Mouse (Mus musculus) small intestine, adult 2 months (tissue): ENCODE results near the gene 4933414I15Rik. TPM values are rescaled to one million over a fixed set of nuclear protein-coding genes. Genes with fewer than 3 reads are reported as not detected.

Source experiments
- H3K27ac ChIP-seq: fragments of 200-500 bp; 2 replicates; pipeline ENCODE4 v1.5.1; 2012; ENCODE audit warnings: low read depth, low read length, control low read depth, inconsistent platforms; ENCODE audit not compliant: insufficient read depth
- H3K27me3 ChIP-seq: fragments of 200-500 bp; 2 replicates; pipeline ENCODE4 v1.6.1; 2012; ENCODE audit warnings: mild to moderate bottlenecking, moderate library complexity, low read length, inconsistent platforms; ENCODE audit not compliant: control insufficient read depth, insufficient read depth
- H3K36me3 ChIP-seq: fragments of 200-500 bp; 2 replicates; pipeline ENCODE4 v1.6.1; 2012; ENCODE audit warnings: mild to moderate bottlenecking, low read length, control low read depth, inconsistent platforms; ENCODE audit not compliant: control insufficient read depth, insufficient read depth
- H3K4me1 ChIP-seq: fragments of 200-500 bp; 2 replicates; pipeline ENCODE4 v1.6.1; 2012; ENCODE audit warnings: low read length, inconsistent platforms, mixed read lengths; ENCODE audit not compliant: control insufficient read depth, insufficient read depth, insufficient read length
- H3K4me3 ChIP-seq: fragments of 200-500 bp; 2 replicates; pipeline ENCODE4 v1.5.1; 2012; ENCODE audit warnings: low read depth, mild to moderate bottlenecking, control low read depth, inconsistent platforms, low read length, moderate library complexity
- CTCF ChIP-seq: fragments of 200-500 bp; IDR thresholded peaks from 2 replicates; pipeline ENCODE4 v1.5.1; 2012; ENCODE audit warnings: low read depth, mild to moderate bottlenecking, control low read depth, inconsistent platforms, low read length, moderate library complexity, mixed read lengths; ENCODE audit not compliant: insufficient replicate concordance, insufficient read length; ENCODE audit errors: extremely low read depth
- POLR2A ChIP-seq: fragments of 200-500 bp; IDR thresholded peaks from 2 replicates; pipeline ENCODE4 v1.6.1; 2012; ENCODE audit warnings: low read depth, mild to moderate bottlenecking, control low read depth, inconsistent platforms, low read length, moderate library complexity
- WGBS: fragments of 180-500 bp; shearing (Covaris S2); methylation state at CpG from one replicate; pipeline ENCODE4 v1.1.7; 2018; 5-methylcytosine and 5-hydroxymethylcytosine counted together
- polyA plus RNA-seq: library from polyadenylated mRNA; depleted of rRNA; stranded (reverse); fragments of >200 nt; gene quantifications from 2 replicates; pipeline ENCODE4 v1.2.3, GENCODE M21; 2012; rRNA removed

The 4933414I15Rik gene
- not detected in 2 replicates for polyA plus RNA-seq

DNA sequence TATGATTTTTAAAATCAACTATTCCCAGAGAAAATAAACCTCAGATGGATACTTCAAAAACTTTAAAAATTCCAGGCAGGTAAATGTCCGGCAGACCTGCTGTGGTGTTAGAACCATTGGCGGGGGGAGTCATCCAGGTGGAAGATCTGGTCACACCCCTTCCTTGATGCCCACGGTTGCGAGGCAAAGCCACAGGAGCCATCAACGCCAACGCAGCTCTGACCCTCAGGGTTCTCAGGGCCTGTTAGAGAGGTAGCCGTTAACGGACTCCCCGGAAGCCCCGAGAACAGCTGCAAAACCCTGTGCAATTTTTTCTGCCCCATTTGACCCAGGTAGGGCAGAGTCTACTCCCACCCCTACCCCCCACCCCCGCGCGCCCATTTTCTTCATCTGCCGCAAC lies at the start of gene 4933414I15Rik:
TSS of gene 4933414I15Rik (minus strand) at position 260 of the 400 bp plus-strand sequence.
- 81% methylated on average over 14 of the region's 14 CpGs for WGBS
- no peak within 1 kb of the TSS for H3K27ac ChIP-seq
- no peaks in the 10 kb centered on the region for H3K4me1 ChIP-seq
- TF ChIP-seq CTCF, result no peak
- TF ChIP-seq POLR2A, result no peak
- H3K36me3 ChIP-seq, result no peaks in the 10 kb centered on the region
- H3K27me3 ChIP-seq, result no peaks in the 10 kb centered on the region
- H3K4me3 ChIP-seq, result no peak within 1 kb of the TSS

DNA sequence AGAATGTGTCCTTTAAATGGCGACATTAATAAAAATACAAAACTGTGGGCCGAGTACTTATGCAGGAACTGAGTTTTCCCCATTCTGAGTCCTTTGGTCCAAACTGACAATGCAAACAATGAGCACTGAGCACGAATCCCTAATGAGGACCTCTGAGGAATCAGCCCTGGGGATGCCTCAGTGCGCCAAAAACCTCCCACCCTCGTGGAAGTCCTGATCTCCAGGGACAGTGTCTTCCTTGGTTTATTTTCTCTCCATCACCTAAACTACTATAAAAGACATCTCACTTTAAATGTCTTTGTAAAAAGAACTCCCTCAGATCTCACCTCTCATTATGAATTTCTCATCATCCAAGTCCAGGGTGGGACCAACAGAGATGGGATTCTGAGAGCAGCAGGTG lies 38.1 kb upstream of the 4933414I15Rik start, which contains the start of gene Olfr1377:
TSS of gene Olfr1377 (plus strand) at position 301 of the 400 bp plus-strand sequence.
- WGBS, result 59% methylated on average over 5 of the region's 5 CpGs
- Histone ChIP-seq H3K36me3 (no peaks in the 10 kb centered on the region), H3K4me1 (no peaks in the 10 kb centered on the region), H3K4me3 (no peak within 1 kb of the TSS), H3K27me3 (no peaks in the 10 kb centered on the region), H3K27ac (no peak within 1 kb of the TSS)
- TF ChIP-seq CTCF (no peak), POLR2A (no peak)

DNA sequence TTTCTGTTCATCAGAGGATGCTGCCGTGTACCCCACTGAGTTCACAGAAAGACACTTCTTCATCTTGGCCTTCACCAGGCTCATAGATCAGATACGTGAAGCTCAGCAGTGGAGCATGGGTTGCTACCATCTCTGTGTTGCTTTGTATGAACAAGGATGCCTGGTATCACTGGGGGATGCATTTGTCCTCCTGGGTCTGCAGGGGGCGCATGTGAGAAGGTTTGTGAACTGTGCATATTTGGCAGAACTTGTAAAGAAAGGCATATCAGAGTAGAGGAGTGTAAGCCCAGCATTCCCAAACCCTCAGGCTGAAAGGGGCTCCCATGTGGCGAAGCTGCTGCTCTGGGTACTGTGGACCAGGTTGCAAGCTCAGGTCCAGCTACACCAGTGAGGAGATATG lies 33.7 kb upstream of the 4933414I15Rik start:
- H3K36me3 ChIP-seq, result no peaks in the 10 kb centered on the region
- no peaks in the 10 kb centered on the region for H3K27me3 ChIP-seq
- 68% methylated on average over 4 of the region's 4 CpGs for WGBS
- TF ChIP-seq POLR2A (no peak), CTCF (no peak)
- no peaks in the 10 kb centered on the region for H3K4me1 ChIP-seq
- H3K4me3 ChIP-seq, result no peak overlapping the region
- no peak overlapping the region for H3K27ac ChIP-seq

DNA sequence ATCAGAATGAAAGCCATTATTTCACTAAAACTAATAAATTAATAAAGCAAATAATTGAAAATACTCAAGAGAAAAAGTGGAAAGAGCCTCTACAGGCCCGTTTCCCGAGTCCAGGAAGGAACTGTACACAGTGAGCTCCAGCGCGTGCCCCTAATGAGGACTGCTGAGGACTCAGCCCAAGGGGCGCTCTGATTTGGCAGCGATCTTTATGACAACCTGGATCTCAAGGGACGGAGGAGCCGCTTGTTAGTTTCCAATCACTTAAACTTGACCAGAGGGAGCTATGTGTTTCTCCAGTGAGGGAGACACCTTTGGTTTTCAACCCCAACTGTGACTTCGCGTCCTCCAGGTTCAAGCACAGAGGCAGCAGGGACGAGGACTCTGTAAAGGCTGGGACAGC lies 22.7 kb upstream of the 4933414I15Rik start, which contains the start of gene Olfr1378:
TSS of gene Olfr1378 (plus strand) at position 301 of the 400 bp plus-strand sequence.
- H3K36me3 ChIP-seq, result no peaks in the 10 kb centered on the region
- H3K4me3 ChIP-seq, result no peak within 1 kb of the TSS
- no peaks in the 10 kb centered on the region for H3K27me3 ChIP-seq
- no peak within 1 kb of the TSS for H3K27ac ChIP-seq
- TF ChIP-seq POLR2A (no peak), CTCF (no peak)
- H3K4me1 ChIP-seq, result no peaks in the 10 kb centered on the region
- WGBS, result 86% methylated on average over 11 of the region's 11 CpGs

DNA sequence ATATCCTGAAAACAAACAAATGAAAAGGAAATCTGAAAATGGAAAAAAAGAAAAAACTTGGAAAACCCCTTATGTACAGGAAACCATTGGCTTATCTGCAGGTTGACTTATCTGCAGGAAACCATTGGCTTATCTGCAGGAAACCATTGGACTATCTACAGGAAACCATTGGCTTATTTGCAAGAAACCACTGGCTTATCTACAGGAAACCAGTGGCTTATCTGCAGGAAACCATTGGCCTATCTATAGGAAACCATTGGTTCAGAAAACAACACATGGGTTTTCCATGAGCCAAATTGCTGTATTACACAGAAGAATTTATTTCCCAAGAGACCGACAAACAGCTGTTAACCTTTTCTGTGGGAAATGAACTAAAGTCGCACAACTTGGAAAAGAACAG lies 21.3 kb upstream of the 4933414I15Rik start:
- no peaks in the 10 kb centered on the region for H3K27me3 ChIP-seq
- no peak overlapping the region for H3K27ac ChIP-seq
- H3K4me1 ChIP-seq, result no peaks in the 10 kb centered on the region
- TF ChIP-seq POLR2A (no peak), CTCF (no peak)
- H3K36me3 ChIP-seq, result no peaks in the 10 kb centered on the region
- WGBS, result 85% methylated on average over 2 of the region's 2 CpGs
- H3K4me3 ChIP-seq, result no peak overlapping the region

DNA sequence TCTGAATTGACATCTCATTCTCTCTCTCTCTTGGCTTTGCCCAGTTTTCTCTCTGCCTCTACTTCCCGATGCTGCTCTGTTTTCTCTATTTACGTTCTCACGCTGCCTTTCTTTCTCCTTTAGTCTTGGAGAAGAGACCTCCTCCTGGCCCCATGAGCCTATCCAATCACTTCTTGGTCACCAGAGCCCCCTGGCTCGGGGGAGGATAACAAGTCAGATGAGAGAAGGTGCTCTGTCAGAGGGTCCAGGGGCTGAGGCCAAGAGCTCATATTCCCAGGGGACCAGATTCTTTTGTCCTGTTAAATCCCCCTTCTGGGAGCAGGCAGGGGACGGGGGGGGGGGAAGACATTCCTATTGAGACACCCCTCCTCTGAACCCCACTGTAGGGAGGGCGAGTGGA lies 10.1 kb upstream of the 4933414I15Rik start, which contains the start of gene Prop1:
TSS of gene Prop1 (minus strand) at position 101 of the 400 bp plus-strand sequence.
- 63% methylated on average over 6 of the region's 6 CpGs for WGBS
- no peaks in the 10 kb centered on the region for H3K4me1 ChIP-seq
- no peak for TF ChIP-seq POLR2A
- TF ChIP-seq CTCF, result no peak
- no peak within 1 kb of the TSS for H3K4me3 ChIP-seq
- no peaks in the 10 kb centered on the region for H3K27me3 ChIP-seq
- no peaks in the 10 kb centered on the region for H3K36me3 ChIP-seq
- no peak within 1 kb of the TSS for H3K27ac ChIP-seq

DNA sequence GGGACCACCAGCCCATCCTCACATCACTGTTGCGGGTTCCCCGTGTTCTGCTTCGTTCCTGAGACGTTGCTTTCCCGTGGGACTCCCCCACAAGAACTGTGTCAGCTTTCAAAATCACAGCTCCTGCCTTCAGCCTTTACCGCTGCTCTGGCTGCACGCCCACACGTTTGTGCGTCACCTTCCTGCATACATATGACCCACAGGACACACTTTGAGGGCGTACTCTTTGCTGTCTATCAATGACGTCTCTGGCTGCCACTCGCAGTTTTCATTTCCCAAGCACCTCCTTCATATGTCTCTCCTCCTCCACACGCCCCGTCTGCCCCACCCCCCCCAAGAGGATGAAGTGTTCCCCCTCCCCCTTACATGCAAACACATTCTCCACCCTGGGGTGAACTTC lies 8.7 kb upstream of the 4933414I15Rik start:
- 47% methylated on average over 14 of the region's 14 CpGs for WGBS
- no peaks in the 10 kb centered on the region for H3K4me1 ChIP-seq
- H3K36me3 ChIP-seq, result no peaks in the 10 kb centered on the region
- H3K27me3 ChIP-seq, result no peaks in the 10 kb centered on the region
- TF ChIP-seq CTCF (no peak), POLR2A (no peak)
- no peak overlapping the region for H3K27ac ChIP-seq
- no peak overlapping the region for H3K4me3 ChIP-seq
